Mouse (Mus musculus) kidney, postnatal 14 days (tissue): Measurements from ENCODE around the gene Mbd4.

Experiments
- DNase-seq: peaks from one replicate; pipeline ENCODE4 v3.0.0; 2022; ENCODE audit warnings: mixed read lengths

Mbd4 gene

GRCm38 (mm10) chr6:115808488-115809231, 44.5 kb downstream of the Mbd4 start, which contains the start of gene Rpl32:
Gene Rpl32 (minus strand): TSS chr6:115808747.
- peak; percentile 92 for DNase-seq

- no peak for DNase-seq
Observed at GRCm38 (mm10) chr6:115808196-115808487, 45.0 kb downstream of the Mbd4 start.

GRCm38 (mm10) chr6:115807464-115808195, 45.5 kb downstream of the Mbd4 start:
- no peak for DNase-seq

GRCm38 (mm10) chr6:115804432-115805192, 48.6 kb downstream of the Mbd4 start:
- no peak for DNase-seq

GRCm38 (mm10) chr6:115803541-115804382, 49.4 kb downstream of the Mbd4 start:
- DNase-seq, result peak; percentile 87

DNA sequence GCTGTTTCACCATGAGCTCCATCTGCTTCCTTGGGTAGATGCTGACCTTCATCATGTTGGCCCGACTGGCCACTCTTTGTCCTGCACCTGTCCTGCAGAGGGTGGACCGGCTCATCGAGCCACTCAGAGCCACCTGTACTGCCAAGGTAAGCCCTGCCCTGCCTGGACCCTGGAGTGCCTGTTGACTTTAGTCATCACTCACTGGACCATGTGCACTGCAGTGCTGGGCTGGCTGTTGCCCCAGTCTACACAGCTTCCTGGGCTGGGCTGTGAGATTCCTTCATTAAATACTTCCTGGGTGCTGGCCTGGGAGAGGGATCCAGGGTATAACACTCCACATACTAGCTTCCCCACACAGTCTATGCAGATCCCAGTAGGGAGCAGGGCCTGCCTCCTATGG, 51.4 kb downstream of the Mbd4 start:
- DNase-seq, result no peak

- DNase-seq, result peak; percentile 59
Observed at GRCm38 (mm10) chr6:115792691-115793215, 60.4 kb downstream of the Mbd4 start.

- peak; percentile 82 for DNase-seq
Observed at GRCm38 (mm10) chr6:115791842-115792686, 61.1 kb downstream of the Mbd4 start.

GRCm38 (mm10) chr6:115791016-115791415, 62.2 kb downstream of the Mbd4 start:
- DNase-seq, result no peak
